ENCODE assay signal across 8 mouse cellular contexts in genomic region chr19:53038435-53038938, GRCm38 (mm10). TPM values are rescaled to one million over a fixed set of nuclear protein-coding genes. Genes with fewer than 3 reads are reported as not detected.
DNase-seq lines count a peak whose midpoint lies in the region; ATAC-seq and TF ChIP-seq lines count a peak whose summit lies in the region.

No protein-coding gene starts in this region.

- POLR2A ChIA-PET in Patski (lab: Charles Lee) = interaction anchor here (1.2 to 1.7 kb wide), 3 partner anchors 11 to 207 kb away, joined by 3 to 6 read pairs (median 4); no protein-coding TSS in a partner anchor

- H3K27me3 ChIP-seq in Patski = no peaks in the 10 kb centered on the region
- H3K27me3 ChIP-seq in hindbrain, embryonic 15.5 days = no peaks in the 10 kb centered on the region

- peak overlapping the region; percentile 76 for H3K4me3 ChIP-seq in hindbrain, embryonic 15.5 days

- H3K27ac ChIP-seq in hindbrain, embryonic 15.5 days (replicated peaks) = peak overlapping the region; percentile 83

- H3K4me1 ChIP-seq in hindbrain, embryonic 15.5 days (replicated peaks) = peaks cover 12% of the 10 kb centered on the region

- CTCF ChIA-PET in Patski (lab: Charles Lee) = no interaction called here

- in situ Hi-C loops in Patski (cut with MboI; ENCODE audit: low pct_unique_long_range_greater_than_20kb) = loop anchor here (5.0 kb wide), 1 partner anchor 104 kb away; the partner anchor contains the start of gene Add3

- H3K36me3 ChIP-seq in hindbrain, embryonic 15.5 days = no peaks in the 10 kb centered on the region

- peak overlapping the region; percentile 86 for H3K9ac ChIP-seq in hindbrain, embryonic 15.5 days

- peak; percentile 66 for DNase-seq in Patski (ENCODE audit: low read depth, low spot score)
- DNase-seq in cerebellum, postnatal 14 days = peak; percentile 98
- peak; percentile 95 to 98 for DNase-seq in frontal cortex, postnatal 25 days (ENCODE audit: low spot score in 2 of 2)
- peak; percentile 96 for DNase-seq in left cerebral cortex, adult 11 months (ENCODE audit: low spot score)
- peak; percentile 99 to 100 for DNase-seq in lung, postnatal 4 days
- peak; percentile 87 for DNase-seq in retina, postnatal 7 days (ENCODE audit: low read depth, low spot score)
- peak; percentile 94 for DNase-seq in urinary bladder, adult 2 months (ENCODE audit: low spot score)

- TF ChIP-seq CTCF in Patski (IDR thresholded peaks at IDR 0.05) = no peak

- under 1% methylated on average over 39 of the region's 39 CpGs for WGBS in hindbrain, embryonic 15.5 days

- H3K9me3 ChIP-seq in hindbrain, embryonic 15.5 days = no peaks in the 10 kb centered on the region

- peak overlapping the region; percentile 88 for H3K4me2 ChIP-seq in hindbrain, embryonic 15.5 days

- ATAC-seq in Patski = peak; percentile 92
- ATAC-seq in hindbrain, embryonic 15.5 days (ENCODE audit: low FRiP score, low read depth) = peak; percentile 98

RNA-seq across cellular contexts. Expression of gene Xpnpep1, which starts 1.5 kb away (rescaled TPM):
- polyA plus RNA-seq in Patski (2021) = 193 TPM
- 114 and 121 TPM in 2 replicates for polyA plus RNA-seq in hindbrain, embryonic 15.5 days (2015; fragmentation: Nextera tagmentation; extraction: Ambion mirVana)
- 58.0 and 68.6 TPM in 2 replicates for polyA plus RNA-seq in urinary bladder, adult 2 months (2012; rRNA removed)

Comparison
In these comparisons a context has a peak if more than half of its experiments do, and no peak if none do; other contexts are left out.
1. Peak in every context shown above with its lines: DNase-seq, ATAC-seq, H3K4me3 ChIP-seq and H3K27ac ChIP-seq.